Mouse (Mus musculus): ENCODE results near the gene Faim2. TPM values are rescaled to one million over a fixed set of nuclear protein-coding genes. Genes with fewer than 3 reads are reported as not detected.

Gene Faim2
- total and polyA plus RNA-seq, 3 experiments = 0.17 TPM; not detected in 2

- H3K27me3 ChIP-seq (replicated peaks) = no peaks in the 10 kb centered on the region
- H3K9me3 ChIP-seq (replicated peaks; ENCODE audit: low read length) = no peaks in the 10 kb centered on the region
- TF ChIP-seq ZNF384 (IDR thresholded peaks at IDR 0.05; ENCODE audit: low read depth, low read length) (0 out of 2 replicates have a peak, but pooled peaks have one; percentile 33), IRF4 (IDR thresholded peaks at IDR 0.05; ENCODE audit: low read depth, low read length) (no peak), SMC3 (IDR thresholded peaks at IDR 0.05; ENCODE audit: low read depth, low read length) (no peak), SIN3A (IDR thresholded peaks at IDR 0.05; ENCODE audit: low read length) (no peak)
- DNase-seq (ENCODE audit: extremely low read depth) = no peak
- H3K4me2 ChIP-seq (ENCODE audit: insufficient read depth, low read depth, poor library complexity, severe bottlenecking) = no peak overlapping the region
- dilution Hi-C loops (cut with MboI; ENCODE audit: extremely low pct_ligation_motif_present, extremely low pct_unique_long_range_greater_than_20kb, low sequenced_read_pairs) (no loop called here), in situ Hi-C loops (cut with MboI; ENCODE audit: low pct_ligation_motif_present, low pct_unique_long_range_greater_than_20kb, low sequenced_read_pairs) (no loop called here)
- H3K79me2 ChIP-seq (replicated peaks; ENCODE audit: control insufficient read depth, extremely low read depth, insufficient read depth, poor library complexity, severe bottlenecking) = no peaks in the 10 kb centered on the region
- peaks cover 5 to 32% of the 10 kb centered on the region in 2 experiments; a peak in 3 of 4 replicates for H3K4me1 ChIP-seq (ENCODE audit: control insufficient read depth in 1 of 2, insufficient read depth in 2 of 2)
- H3K36me3 ChIP-seq (replicated peaks in 1 of 2; ENCODE audit: control insufficient read depth in 1 of 2, insufficient read depth in 1 of 2, low read length in 1 of 2) = peaks cover 0 to 20% of the 10 kb centered on the region in 2 experiments
- H3K9ac ChIP-seq (ENCODE audit: insufficient read depth, low read depth) = no peak overlapping the region
- H3K27ac ChIP-seq (ENCODE audit: insufficient read depth, low read depth) = no peak overlapping the region
- H3K4me3 ChIP-seq (replicated peaks in 1 of 3; ENCODE audit: low read depth in 2 of 3, low read length in 2 of 3, poor library complexity in 1 of 3) = no peak overlapping the region
These were observed 73.2 kb downstream of the Faim2 start for GRCm38 (mm10) chr15:99454585-99455279.

- no peaks in the 10 kb centered on the region for H3K27me3 ChIP-seq (replicated peaks)
- H3K9me3 ChIP-seq (replicated peaks; ENCODE audit: low read length) = no peaks in the 10 kb centered on the region
- TF ChIP-seq CHD2 (IDR thresholded peaks at IDR 0.05; ENCODE audit: low read length) (no peak), ZMIZ1 (IDR thresholded peaks at IDR 0.05; ENCODE audit: low read depth, low read length) (no peak), MEF2A (IDR thresholded peaks at IDR 0.05; ENCODE audit: borderline replicate concordance, low read depth, low read length) (no peak), ZC3H11A (IDR thresholded peaks at IDR 0.05; ENCODE audit: low read depth, low read length) (no peak), CHD1 (IDR thresholded peaks at IDR 0.05; ENCODE audit: low read depth, low read length) (no peak), TCF12 (IDR thresholded peaks at IDR 0.05; ENCODE audit: low read depth, low read length) (no peak), EP300 (IDR thresholded peaks at IDR 0.05; ENCODE audit: low read length) (no peak), KAT2A (IDR thresholded peaks at IDR 0.05; ENCODE audit: insufficient replicate concordance, low read length) (no peak), POLR2AphosphoS2 (IDR thresholded peaks at IDR 0.05; ENCODE audit: low read depth, low read length) (no peak), MAFK (IDR thresholded peaks at IDR 0.05; ENCODE audit: insufficient replicate concordance, low read length) (no peak), NRF1 (IDR thresholded peaks at IDR 0.05; ENCODE audit: low read depth, low read length) (no peak), RAD21 (IDR thresholded peaks at IDR 0.05; ENCODE audit: low read depth, low read length) (no peak), GABPA (IDR thresholded peaks at IDR 0.05; ENCODE audit: insufficient replicate concordance, low read depth, low read length) (no peak)
- no peak for DNase-seq (ENCODE audit: extremely low read depth)
- H3K9ac ChIP-seq (ENCODE audit: insufficient read depth, low read depth) = no peak overlapping the region
- no peaks in the 10 kb centered on the region for H3K79me2 ChIP-seq (replicated peaks; ENCODE audit: control insufficient read depth, extremely low read depth, insufficient read depth, poor library complexity, severe bottlenecking)
- H3K4me3 ChIP-seq (replicated peaks in 1 of 3; ENCODE audit: low read depth in 2 of 3, low read length in 2 of 3, poor library complexity in 1 of 3) = no peak overlapping the region
- H3K36me3 ChIP-seq (replicated peaks in 1 of 2; ENCODE audit: control insufficient read depth in 1 of 2, insufficient read depth in 1 of 2, low read length in 1 of 2) = peaks cover 0 to 22% of the 10 kb centered on the region in 2 experiments
- in situ Hi-C loops (cut with MboI; ENCODE audit: low pct_ligation_motif_present, low pct_unique_long_range_greater_than_20kb, low sequenced_read_pairs) = no loop called here
- H3K4me2 ChIP-seq (ENCODE audit: insufficient read depth, low read depth, poor library complexity, severe bottlenecking) = no peak overlapping the region
- peaks cover 3 to 31% of the 10 kb centered on the region in 2 experiments; a peak in 3 of 4 replicates for H3K4me1 ChIP-seq (ENCODE audit: control insufficient read depth in 1 of 2, insufficient read depth in 2 of 2)
- dilution Hi-C loops (cut with MboI; ENCODE audit: extremely low pct_ligation_motif_present, extremely low pct_unique_long_range_greater_than_20kb, low sequenced_read_pairs) = no loop called here
- H3K27ac ChIP-seq (ENCODE audit: insufficient read depth, low read depth) = no peak overlapping the region
These were observed 74.6 kb downstream of the Faim2 start for GRCm38 (mm10) chr15:99453153-99453900.

Measured in CH12.LX (cell line).